Mouse (Mus musculus): ENCODE data around the gene Osbpl5. TPM values are rescaled to one million over a fixed set of nuclear protein-coding genes. Genes with fewer than 3 reads are reported as not detected.

The Osbpl5 gene
- total RNA-seq, 4 experiments from 2014 or later = 17.1 to 29.4 (median 20.3) TPM

DNA sequence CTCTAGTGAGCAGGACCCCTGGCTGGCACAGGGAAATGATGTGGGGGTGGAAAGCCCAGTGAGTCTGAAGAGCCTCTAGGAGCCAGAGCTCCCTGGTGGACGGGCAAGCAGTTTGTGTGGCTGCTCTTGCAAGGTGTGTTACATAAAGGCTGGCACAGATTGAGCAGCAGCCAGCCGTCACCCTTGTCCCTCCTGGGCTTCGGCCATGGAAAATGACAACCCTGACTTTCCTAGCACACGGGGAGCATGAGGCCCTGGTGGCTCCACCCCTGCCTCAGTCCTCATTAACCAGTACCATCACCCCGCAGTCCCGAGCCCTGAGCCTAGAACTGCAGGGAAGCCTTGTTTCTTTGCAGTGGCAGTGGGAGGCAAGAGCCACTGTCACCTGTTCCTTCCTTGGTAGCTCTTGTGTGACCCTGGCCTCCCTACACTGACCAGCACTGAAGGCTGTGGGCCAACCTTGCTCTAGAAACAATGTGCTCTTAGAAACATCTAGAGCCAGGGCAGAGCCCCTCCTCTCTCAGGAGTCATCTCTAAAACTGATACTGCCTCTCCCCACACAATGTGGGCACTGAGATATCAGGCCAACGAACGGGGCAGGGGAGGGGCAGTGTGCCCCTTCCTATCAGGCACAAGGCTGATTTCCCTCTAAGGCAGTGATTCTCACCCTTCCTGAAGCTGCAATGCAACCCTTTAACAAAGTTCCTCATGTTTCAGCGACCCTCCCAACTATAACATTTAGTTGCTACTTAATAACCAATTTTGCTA is 1.2 kb downstream of the Osbpl5 start:
- DNase-seq (ENCODE audit: low spot score) = no peak

DNA sequence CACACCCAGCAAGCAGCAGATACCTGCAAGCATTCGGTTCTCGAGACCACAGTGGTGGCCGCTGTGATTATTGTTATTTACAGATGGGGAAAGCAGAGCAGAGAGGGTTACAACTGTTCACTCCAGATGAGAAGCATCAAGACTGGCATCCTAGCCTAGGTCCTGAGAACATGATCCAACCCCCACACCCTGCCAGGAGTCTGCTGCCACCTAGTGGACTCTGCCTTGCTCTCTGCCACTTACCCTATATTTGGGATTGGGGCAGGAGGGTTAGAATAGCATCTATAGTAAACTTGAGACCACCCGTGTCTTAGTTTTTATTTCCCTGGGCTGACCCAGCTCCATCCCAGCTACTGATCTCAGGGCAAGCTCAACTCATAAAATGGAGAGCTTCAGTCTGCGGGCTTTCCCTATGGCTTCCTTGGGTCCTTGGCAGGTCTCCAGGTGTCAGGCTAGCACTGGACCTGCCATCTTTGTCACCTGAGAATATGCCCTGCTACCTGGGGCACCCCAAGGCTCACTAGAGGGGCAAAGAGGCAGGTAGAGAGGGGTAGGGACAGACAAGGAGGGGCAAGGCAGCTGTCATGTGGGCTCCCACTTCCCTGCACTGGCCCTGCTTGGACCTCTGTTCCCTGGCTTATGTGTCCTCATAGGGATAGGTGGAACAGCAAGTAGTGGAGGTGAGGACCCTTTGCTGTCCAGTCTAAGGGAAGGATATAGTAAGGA is 2.6 kb downstream of the Osbpl5 start:
- no peak for DNase-seq (ENCODE audit: low spot score)

DNA sequence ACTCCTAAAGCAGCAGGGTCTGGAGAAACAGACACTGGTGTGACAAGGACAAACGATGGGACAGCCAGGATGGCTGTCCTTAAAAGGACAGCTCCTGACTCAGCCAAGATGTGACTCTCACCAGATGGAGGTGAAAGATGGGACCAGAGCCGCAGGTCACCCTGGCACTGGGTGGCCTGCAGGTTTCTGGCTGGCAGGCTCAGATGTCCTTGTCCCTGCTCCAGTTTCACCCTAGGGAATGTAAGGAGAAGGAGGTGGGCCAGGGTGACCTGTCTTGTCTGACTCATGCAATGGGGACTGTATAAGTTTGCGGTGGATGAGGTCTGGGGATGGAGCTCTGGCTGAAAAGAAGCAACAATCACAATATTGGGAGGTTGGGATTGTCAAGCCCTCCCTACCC is 4.2 kb downstream of the Osbpl5 start:
- DNase-seq (ENCODE audit: low spot score) = no peak

DNA sequence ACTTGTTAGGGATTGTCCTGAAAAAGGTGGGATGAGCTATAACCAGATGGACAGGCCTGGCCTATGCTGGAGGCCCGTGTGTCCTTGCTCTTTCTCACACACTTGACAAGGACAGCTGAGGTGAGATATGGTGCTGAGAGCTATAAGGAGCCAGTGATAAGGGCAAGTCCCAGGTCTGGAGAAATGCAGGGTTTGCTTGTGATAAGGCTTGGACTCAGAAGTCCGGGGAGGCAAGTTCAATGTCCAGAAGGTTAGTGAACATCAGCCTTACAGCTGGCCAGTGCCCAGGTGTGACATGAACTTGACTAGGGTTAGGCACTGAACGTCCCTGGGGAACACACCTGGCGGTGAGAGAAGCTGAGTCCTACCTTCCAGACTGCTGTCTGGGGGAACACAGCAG is 4.7 kb downstream of the Osbpl5 start:
- DNase-seq (ENCODE audit: low spot score) = no peak

DNA sequence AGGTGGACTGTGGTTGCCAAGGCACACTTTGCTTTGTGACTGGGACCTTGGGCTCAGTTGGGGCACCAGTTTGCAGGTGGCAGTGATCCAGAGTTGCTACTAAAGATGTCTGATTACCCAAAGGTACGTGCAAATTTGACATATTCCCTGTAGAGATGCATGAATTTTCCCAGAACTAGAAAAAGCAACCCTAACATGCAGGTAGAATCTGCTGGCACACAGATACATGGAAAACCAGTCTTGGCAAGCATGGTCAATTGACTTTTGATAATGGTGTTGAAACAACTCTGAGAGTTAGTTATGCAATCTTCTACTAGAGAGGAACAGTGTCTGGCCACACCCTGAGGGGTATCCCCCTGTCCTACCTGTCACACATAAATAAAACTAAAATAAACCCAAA is 5.4 kb downstream of the Osbpl5 start:
- DNase-seq (ENCODE audit: low spot score) = no peak

DNA sequence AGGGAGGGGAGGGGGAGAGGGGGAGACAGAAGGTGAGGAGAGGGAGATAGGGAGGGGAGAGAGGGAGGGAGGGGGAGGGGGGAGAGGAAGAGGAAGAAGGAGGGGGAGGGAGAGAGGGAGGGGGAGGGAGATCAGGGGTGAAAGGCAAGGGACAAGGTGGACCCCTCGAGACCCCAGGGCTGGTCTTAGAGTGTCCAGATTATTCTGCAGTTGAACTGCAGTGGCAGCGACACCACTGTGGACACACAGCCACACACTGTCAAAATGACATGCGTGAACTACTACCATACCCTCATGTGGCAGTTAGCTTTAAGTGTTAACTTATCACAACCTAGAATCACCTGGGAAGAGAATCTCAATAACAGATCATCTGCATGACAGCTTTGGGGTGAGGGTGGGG is 7.7 kb downstream of the Osbpl5 start:
- no peak for DNase-seq (ENCODE audit: low spot score)

DNA sequence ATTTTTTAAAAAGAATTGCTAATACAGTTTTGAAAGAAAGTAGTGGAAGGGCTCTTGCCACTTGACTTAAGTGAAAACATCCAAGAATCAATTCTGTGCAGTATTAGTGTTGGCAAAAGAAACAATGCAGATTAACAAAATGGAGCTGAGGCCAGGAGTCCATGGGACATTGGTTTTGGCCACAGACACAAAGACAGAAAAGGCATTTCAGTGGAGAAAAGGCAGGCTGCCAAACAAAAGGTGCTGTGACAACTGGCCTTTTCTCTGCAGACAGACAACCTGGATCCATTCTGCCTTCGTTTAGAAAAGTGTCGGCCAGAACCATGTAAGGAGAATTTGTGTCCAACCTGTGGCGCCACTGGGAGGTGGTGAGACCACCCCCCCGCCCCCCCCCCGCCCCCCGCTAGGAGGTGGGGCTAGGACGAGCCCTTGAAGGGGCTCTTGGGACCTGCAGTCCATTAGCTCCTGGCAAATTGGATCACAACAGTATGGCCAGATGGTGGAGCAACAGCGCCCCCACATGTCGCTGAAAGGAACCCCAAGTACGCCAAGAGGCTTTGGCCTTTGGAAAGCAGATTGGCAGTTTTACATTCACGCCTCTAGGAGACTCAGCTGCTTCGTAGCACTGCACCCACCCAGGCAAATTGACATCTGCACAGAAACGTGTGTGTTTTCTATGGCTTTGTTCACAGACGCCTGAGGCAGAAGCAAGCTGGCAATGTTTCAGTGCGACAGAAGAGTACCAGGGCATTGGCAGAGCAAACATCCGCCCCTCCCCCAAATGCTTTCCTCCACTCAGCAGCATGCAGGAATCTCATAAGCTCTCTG is 8.5 kb downstream of the Osbpl5 start:
- DNase-seq (ENCODE audit: low spot score) = peak; percentile 90

DNA sequence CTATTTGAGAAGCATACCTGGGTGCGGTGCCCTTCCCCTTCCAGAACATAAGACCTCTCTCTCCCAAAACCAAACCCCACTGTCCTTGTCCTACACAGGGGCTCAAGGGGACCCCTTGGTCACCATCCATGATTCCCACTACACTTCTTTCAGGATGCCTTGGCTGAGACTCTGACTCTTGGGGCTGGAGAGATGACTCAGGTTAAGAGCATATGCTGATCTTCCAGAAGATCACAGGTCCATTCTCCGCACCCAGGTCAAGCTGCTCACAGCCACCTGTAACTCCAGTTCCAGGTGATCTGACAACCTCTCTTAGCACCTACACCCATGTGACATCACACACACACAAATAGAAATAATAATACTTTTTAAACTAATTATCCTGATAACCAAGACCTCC is 16.1 kb downstream of the Osbpl5 start:
- no peak for DNase-seq (ENCODE audit: low spot score)

DNA sequence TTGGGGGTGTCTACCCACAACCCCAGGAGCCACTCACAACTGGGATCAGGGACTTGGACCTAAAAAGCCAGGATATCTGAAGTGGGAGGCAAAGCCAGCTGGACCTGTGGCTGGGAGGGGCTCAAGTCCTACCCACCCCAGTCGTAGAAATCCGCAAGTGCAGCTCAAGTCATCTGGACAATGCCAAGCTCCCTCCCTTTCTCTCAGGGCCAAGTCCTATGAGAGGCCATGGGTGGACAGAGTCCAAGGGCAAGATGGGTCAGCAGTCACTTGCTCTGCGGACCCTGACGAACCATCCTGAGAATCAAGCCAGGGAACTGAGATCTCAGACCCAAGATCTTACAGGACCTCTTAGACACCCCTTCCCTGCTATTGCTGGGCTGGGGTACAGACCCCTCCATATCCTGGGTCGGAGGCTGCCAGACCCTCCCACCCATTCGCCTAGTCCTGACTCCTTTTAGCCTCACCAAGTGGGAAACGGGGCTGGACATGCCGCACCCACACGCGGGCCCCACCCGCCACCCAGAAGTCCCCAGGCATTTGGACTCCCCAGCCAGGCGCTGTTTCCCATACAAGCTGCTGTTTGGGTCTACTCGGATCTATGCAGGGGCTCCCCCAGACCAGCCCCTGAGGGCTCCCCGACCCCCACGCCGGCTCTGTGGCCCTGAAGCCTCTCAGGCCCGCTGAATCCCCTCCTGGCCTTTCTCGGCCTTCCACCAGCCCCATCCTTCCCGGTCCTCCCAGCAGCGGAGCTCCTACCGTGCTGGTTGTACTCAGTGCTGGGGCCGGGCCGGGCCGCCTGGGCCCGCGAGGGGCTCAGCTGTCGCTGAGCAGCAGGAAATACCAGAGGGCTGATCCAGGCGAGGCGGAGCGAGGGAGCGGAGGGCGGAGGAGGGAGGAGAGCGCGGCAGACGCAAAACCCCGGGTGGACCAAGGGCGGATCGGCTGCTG is 17.0 kb downstream of the Osbpl5 start:
- DNase-seq (ENCODE audit: low spot score) = peak; percentile 80

DNA sequence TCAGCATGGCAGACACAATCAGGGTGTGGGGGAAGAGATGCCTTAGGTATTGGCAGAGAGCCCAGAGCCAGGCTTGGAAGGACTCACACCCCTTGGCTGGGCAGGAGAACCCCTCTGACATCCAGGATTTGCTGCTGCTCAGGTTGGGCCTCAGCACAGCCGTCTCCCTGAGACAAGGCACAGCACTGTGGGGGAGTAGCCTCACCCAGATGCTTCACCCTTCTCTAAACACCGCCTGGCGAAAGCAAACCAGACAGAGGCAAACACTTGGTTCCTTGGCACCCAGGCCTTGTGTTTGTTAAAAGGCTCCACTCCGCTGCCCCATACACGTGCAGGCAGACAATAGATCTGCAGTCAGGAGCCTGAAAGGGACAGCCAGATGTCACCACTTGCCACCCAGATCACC is 18.2 kb downstream of the Osbpl5 start:
- no peak for DNase-seq (ENCODE audit: low spot score)

DNA sequence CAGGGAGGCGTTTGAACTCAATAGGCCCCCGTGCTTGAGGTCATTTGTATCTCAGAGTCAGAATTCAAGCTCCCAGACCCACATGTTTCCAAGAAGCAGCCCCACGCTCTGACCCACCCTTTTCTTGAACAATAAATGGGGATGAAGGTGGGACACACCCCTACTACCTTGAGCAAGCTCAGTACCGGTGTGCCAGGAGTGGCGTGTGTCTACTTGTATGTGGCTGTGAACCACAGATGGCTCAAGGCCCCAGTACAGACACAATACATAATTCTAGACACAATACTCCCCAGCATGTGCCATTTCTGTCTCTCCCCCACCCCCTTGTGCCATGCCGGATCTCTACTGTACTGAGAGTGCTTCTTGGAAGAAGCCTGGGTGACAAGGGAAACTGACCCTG is 18.6 kb downstream of the Osbpl5 start:
- DNase-seq (ENCODE audit: low spot score) = no peak

DNA sequence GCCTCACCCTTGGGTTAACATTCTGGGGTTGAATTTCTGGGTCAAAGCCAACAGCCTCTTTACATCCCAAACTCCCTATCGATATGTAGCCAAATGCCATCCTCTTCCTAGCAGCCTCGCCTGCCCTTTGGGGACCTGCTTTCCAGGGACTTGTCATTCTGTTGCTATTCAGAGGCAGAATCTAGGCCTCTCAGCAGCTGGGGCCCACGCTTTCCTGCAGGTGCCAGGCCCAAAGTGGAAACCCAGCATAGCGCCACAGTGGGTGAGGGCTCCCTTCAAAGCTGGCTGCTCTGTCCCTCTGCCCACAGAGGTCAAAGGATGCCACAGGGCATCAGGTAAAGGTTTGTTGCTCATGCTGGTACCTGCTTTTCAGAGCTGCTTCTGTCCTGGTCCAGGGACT is 23.0 kb downstream of the Osbpl5 start:
- DNase-seq (ENCODE audit: low spot score) = no peak

DNA sequence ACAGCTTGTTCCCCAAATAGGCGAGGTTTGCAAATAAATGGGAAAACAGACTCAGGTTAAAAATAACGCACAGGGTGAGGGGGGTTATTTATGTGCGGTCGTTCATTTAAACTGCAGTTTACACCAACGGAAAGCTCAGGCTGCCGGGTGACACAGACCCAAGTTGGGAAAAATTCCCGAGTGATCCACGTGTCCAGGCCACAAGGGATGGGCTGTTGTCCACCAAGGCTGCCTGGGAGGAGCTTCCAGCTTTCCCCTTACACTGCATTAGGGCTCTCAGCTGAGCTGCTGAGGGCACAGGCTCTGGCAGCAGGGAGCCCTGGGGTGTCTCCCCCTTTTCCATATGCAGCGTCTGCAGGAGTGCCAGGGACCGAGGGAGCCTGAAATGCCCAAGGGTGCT is 26.9 kb downstream of the Osbpl5 start:
- DNase-seq (ENCODE audit: low spot score) = peak; percentile 46

DNA sequence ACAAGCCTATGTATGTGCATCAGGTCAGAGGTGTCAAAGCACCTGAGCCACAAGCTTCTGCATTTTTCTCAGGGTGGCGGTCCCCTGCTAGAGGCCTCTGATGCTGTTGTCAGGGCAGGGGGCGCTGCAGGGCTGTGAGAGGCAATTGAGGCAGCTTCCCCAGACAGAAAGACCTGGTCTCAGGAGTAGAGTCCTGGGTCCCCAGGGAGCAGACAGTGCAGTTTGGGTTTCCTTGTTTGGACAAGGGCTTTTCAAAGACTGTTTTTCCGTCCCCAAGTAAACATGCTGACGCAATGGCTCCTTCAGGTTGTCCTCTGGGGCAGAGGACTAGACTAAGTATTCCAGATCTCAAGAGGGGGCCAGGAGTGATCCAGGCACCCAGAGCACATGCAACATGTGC is 30.4 kb downstream of the Osbpl5 start:
- no peak for DNase-seq (ENCODE audit: low spot score)

DNA sequence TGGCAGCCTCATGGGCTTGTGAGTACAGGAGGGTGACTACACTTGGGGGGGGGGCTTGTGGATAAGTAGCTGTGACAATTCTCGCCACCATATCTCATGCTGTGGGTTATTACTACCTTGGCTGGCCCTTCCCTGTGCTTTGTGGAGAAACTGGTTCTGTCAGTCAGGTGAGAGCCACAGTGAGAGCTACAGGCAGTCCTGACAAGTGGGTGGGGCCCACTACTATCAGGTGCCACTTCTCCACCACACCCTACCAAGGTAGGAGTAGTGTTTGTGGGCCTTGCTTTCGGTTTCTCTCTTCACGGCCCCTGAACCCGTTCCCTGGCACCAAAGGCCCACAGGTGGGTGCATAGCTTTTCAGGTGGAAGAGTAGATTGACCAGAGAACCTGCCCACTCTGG is 32.9 kb downstream of the Osbpl5 start:
- DNase-seq (ENCODE audit: low spot score) = no peak

DNA sequence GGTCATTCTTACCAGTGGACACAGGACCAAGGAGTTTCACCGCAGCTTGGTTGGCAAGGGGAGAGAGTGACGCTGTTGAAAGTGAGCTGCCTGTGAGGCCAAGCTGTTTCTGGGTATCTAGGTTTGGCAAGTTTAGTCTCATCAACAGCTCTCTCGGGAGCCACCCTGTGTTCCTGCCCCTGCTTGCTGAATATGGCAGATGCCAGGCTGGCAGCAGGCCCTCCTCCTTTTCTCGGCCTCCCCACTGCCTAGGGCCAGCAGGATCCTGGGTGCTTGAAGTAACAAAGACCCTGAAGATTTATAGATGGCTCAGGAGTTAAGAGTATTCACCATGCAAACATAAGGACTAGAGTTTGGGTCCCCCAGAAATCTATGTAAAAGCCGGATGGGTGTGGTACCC is 34.1 kb downstream of the Osbpl5 start:
- no peak for DNase-seq (ENCODE audit: low spot score)

DNA sequence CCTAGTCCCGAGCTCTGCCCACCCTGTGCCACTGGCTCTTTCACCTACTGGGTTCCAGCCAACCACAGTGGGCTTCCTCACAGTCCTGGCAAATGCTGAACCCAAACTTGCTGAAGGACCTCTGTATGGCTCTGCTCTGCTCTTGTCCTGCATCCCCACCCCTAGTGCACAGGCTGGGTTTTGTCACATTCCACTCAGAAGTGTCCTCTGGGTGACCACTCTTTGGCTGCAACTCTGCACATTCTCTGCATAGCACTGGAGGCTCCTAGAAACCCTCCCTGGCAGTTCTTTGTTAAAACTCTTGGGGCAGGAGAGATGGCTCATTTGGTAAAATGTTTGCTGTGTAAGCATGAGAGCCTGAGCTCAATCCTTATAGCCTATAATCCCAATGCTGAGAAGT is 39.0 kb downstream of the Osbpl5 start:
- DNase-seq (ENCODE audit: low spot score) = no peak

DNA sequence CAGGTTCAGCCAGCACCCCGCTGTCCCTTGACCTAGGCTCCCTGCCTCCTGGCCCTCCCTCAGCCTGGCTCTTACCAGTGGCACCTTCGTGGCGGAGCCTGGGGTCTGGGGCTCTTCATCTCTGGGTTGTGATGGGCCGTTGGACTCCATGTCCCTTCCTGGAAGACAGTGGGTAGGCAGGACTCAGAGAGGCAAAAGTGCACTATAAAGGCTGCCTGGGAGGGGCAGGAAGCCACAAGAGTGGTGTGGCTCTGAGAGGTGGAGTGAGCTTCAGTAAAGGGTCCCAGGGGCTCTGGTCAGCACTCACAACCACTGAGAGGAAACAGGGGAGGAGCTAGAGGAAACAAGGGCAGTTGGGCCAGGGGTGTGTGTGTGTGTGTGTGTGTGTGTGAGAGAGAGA is 43.4 kb downstream of the Osbpl5 start:
- no peak for DNase-seq (ENCODE audit: low spot score)

DNA sequence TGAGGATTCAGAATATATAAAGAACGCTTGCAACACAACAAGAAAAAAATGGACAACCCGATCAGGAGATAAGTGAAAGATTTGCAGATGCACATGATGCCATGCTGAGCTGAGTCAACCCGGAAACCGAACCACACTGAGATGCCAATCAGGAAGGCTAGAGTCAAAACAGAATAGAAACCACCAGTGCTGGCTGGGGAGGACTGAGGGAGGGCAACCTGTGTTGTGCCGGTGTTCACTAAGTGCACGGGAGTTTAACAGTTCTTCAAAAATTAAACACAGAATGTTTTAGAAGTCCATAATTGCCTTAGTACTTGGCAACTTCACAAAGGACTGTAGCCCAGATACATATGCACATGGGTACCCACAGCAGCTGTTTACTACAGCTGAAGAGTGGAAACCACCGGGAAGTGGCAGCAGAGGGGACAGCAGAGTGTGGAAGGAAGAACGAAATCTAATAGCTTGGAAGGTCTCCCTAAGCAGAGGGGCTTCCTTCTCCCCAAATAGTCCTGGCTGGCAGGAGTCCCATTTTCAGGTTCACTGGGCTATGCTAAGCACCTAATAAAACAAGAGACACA is 43.9 kb downstream of the Osbpl5 start:
- DNase-seq (ENCODE audit: low spot score) = no peak

DNA sequence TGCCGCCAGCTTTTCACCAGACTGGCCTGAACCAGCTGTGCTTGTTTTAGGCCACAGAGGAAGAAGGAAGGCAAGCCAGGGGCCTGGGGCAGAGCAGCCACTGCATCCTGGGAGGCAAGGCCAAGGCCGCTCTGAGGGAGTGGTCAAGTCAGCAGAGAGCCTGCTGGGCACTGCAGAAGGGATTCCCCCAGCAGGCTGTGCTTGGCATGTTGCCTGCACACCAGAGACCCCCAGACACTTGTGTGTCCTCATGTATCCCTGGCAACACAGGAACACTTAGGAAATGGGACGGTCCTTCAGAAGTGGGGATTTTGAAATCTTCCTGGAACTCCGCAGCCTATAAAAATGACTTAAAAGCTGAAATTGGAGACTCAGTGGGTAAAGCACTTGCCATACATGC is 44.8 kb downstream of the Osbpl5 start:
- no peak for DNase-seq (ENCODE audit: low spot score)

DNA sequence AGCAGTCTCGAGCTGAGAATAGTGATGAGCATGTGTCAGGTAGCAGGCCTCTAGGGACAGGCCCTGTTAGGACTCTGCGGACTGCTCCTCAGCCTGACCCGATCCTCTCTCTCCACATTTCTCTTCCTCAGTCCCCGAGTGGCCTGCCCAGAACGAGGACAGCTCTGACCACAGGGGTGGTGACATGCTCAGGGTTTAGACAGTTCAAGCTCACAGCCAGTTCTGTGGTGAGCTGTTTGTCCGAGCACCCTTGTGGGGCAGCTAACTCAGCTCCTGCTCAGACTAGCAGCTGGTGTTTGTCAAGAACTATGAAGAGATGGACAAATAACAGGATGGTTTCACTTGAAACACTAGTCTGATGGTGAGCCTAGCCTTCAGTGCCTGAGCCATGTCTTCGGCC is 45.4 kb downstream of the Osbpl5 start:
- DNase-seq (ENCODE audit: low spot score) = no peak

All from heart, adult 8-10 months (tissue).